Mouse (Mus musculus) lung, embryonic 14.5 days (tissue): ENCODE measurements around the gene Maml3. TPM values are rescaled to one million over a fixed set of nuclear protein-coding genes. Genes with fewer than 3 reads are reported as not detected.

Source experiments
- ATAC-seq: fragments of 200-750 bp; cut with Nextera tagmentation; 2 replicates; pipeline ENCODE4 v1.8.0; 2017; ENCODE audit warnings: mild to moderate bottlenecking, moderate TSS enrichment, moderate library complexity; ENCODE audit not compliant: insufficient read depth
- DNase-seq: peaks from one replicate; pipeline ENCODE4 v3.0.0-alpha.2; 2015
- H3K27ac ChIP-seq: fragments of 300-500 bp; sonication (generic); 2 replicates; pipeline ENCODE4 v1.5.1; 2014; ENCODE audit warnings: low read depth, mild to moderate bottlenecking, moderate library complexity
- H3K27me3 ChIP-seq: fragments of 300-500 bp; sonication (generic); 2 replicates; pipeline ENCODE4 v1.6.1; 2014; ENCODE audit warnings: low read length, control low read depth; ENCODE audit not compliant: insufficient read depth
- H3K36me3 ChIP-seq: fragments of 300-500 bp; sonication (generic); 2 replicates; pipeline ENCODE4 v1.6.1; 2014; ENCODE audit warnings: control low read depth; ENCODE audit not compliant: insufficient read depth
- H3K4me1 ChIP-seq: fragments of 300-500 bp; sonication (generic); 2 replicates; pipeline ENCODE4 v1.6.1; 2014; ENCODE audit warnings: antibody characterized with exemption, control low read depth; ENCODE audit not compliant: insufficient read depth
- H3K4me2 ChIP-seq: fragments of 300-500 bp; sonication (generic); 2 replicates; pipeline ENCODE4 v1.6.1; 2014; ENCODE audit warnings: mild to moderate bottlenecking
- H3K4me3 ChIP-seq: fragments of 300-500 bp; sonication (generic); 2 replicates; pipeline ENCODE4 v1.5.1; 2014; ENCODE audit warnings: low read depth, low read length
- H3K9ac ChIP-seq: fragments of 300-500 bp; sonication (generic); 2 replicates; pipeline ENCODE4 v1.6.1; 2014
- H3K9me3 ChIP-seq: fragments of 300-500 bp; sonication (generic); 2 replicates; pipeline ENCODE4 v1.6.1; 2016; ENCODE audit warnings: low read depth, low read length, control low read depth
- CTCF ChIP-seq: IDR thresholded peaks from 2 replicates; pipeline ENCODE4 v1.5.1; 2016; ENCODE audit warnings: antibody characterized with exemption, low read depth
- WGBS: fragments of 180-500 bp; shearing (Covaris S2); extraction: QIAGEN DNeasy Blood & Tissue Kit; methylation state at CpG from one replicate; pipeline ENCODE4 v1.1.7; 2014; 5-methylcytosine and 5-hydroxymethylcytosine counted together
- polyA plus RNA-seq: library from polyadenylated mRNA; unstranded; fragments of >200 nt; fragmentation: Nextera tagmentation; extraction: Ambion mirVana; gene quantifications from 2 replicates; pipeline ENCODE4 v1.2.1, GENCODE M21; 2014

Maml3 gene
- polyA plus RNA-seq, 1 experiment from 2014 or later, result 9.1 TPM

- Histone ChIP-seq H3K36me3 (no peaks in the 10 kb centered on the region), H3K4me3 (no peak overlapping the region), H3K4me1 (peaks cover 21% of the 10 kb centered on the region), H3K27ac (peak overlapping the region; percentile 44; the same call in 1 of the 2 replicates), H3K27me3 (no peaks in the 10 kb centered on the region), H3K9ac (no peak overlapping the region), H3K9me3 (no peaks in the 10 kb centered on the region), H3K4me2 (no peak overlapping the region)
- whole genome bisulfite sequencing, result 40% methylated on average over 8 of the region's 8 CpGs
- ATAC-seq (no peak), DNase-seq (peak; percentile 36)
- TF ChIP-seq CTCF, result no peak
Observed at GRCm38 (mm10) chr3:52035404-52035803, 69.5 kb downstream of the Maml3 start.

GRCm38 (mm10) chr3:52033857-52034588 is 70.9 kb downstream of the Maml3 start:
- 21% methylated on average over 14 of the region's 14 CpGs for WGBS
- H3K9me3 ChIP-seq, result no peaks in the 10 kb centered on the region
- peak; percentile 10; the same call in 1 of the 2 replicates for TF ChIP-seq CTCF
- H3K4me3 ChIP-seq, result no peak overlapping the region
- DNase-seq, result peak; percentile 57
- no peak for ATAC-seq
- H3K36me3 ChIP-seq, result no peaks in the 10 kb centered on the region
- no peaks in the 10 kb centered on the region for H3K27me3 ChIP-seq
- H3K4me2 ChIP-seq, result no peak overlapping the region
- H3K27ac ChIP-seq, result peak overlapping the region; percentile 9
- peak overlapping the region; percentile 14; the same call in 1 of the 2 replicates for H3K9ac ChIP-seq
- H3K4me1 ChIP-seq, result peaks cover 24% of the 10 kb centered on the region

GRCm38 (mm10) chr3:52031327-52031726 is 73.5 kb downstream of the Maml3 start:
- ATAC-seq, result no peak
- Histone ChIP-seq H3K36me3 (no peaks in the 10 kb centered on the region), H3K9ac (no peak overlapping the region), H3K4me1 (peaks cover 24% of the 10 kb centered on the region), H3K27me3 (no peaks in the 10 kb centered on the region), H3K9me3 (no peaks in the 10 kb centered on the region), H3K4me3 (no peak overlapping the region), H3K27ac (no peak overlapping the region), H3K4me2 (no peak overlapping the region)
- no peak for DNase-seq
- no peak for TF ChIP-seq CTCF

GRCm38 (mm10) chr3:52030114-52030513 is 74.8 kb downstream of the Maml3 start:
- no peaks in the 10 kb centered on the region for H3K27me3 ChIP-seq
- 0 out of 2 replicates have a peak overlapping the region, but pooled peaks have one; percentile 18 for H3K9ac ChIP-seq
- TF ChIP-seq CTCF, result peak; percentile 51
- no peaks in the 10 kb centered on the region for H3K9me3 ChIP-seq
- H3K36me3 ChIP-seq, result no peaks in the 10 kb centered on the region
- peak overlapping the region; percentile 26 for H3K4me3 ChIP-seq
- WGBS, result 12% methylated on average over 10 of the region's 10 CpGs
- DNase-seq (peak; percentile 63), ATAC-seq (peak; percentile 59)
- peaks cover 15% of the 10 kb centered on the region for H3K4me1 ChIP-seq
- H3K27ac ChIP-seq, result peak overlapping the region; percentile 70
- H3K4me2 ChIP-seq, result peak overlapping the region; percentile 60

- H3K9ac ChIP-seq, result peak overlapping the region; percentile 18; the same call in 1 of the 2 replicates
- no peaks in the 10 kb centered on the region for H3K9me3 ChIP-seq
- H3K27ac ChIP-seq, result peak overlapping the region; percentile 70
- DNase-seq, result peak; percentile 88
- peak overlapping the region; percentile 60 for H3K4me2 ChIP-seq
- H3K36me3 ChIP-seq, result no peaks in the 10 kb centered on the region
- H3K27me3 ChIP-seq, result no peaks in the 10 kb centered on the region
- H3K4me3 ChIP-seq, result peak overlapping the region; percentile 26
- TF ChIP-seq CTCF, result no peak
- peaks cover 13% of the 10 kb centered on the region for H3K4me1 ChIP-seq
- peak; percentile 85 for ATAC-seq
- WGBS, result 8% methylated on average over 12 of the region's 12 CpGs
Observed at GRCm38 (mm10) chr3:52029661-52030081, 75.2 kb downstream of the Maml3 start.

GRCm38 (mm10) chr3:52027972-52028371 is 76.9 kb downstream of the Maml3 start:
- H3K27ac ChIP-seq, result peak overlapping the region; percentile 13; the same call in 1 of the 2 replicates
- TF ChIP-seq CTCF, result no peak
- no peaks in the 10 kb centered on the region for H3K27me3 ChIP-seq
- H3K36me3 ChIP-seq, result no peaks in the 10 kb centered on the region
- H3K9ac ChIP-seq, result no peak overlapping the region
- H3K4me1 ChIP-seq, result peaks cover 2% of the 10 kb centered on the region; the same call in 1 of the 2 replicates
- DNase-seq, result peak; percentile 53
- ATAC-seq, result peak; percentile 29; the same call in 1 of the 2 replicates
- no peak overlapping the region for H3K4me3 ChIP-seq
- H3K9me3 ChIP-seq, result no peaks in the 10 kb centered on the region
- H3K4me2 ChIP-seq, result no peak overlapping the region
- WGBS, result 64% methylated on average over 7 of the region's 7 CpGs

- Histone ChIP-seq H3K27me3 (no peaks in the 10 kb centered on the region), H3K27ac (no peak overlapping the region), H3K9ac (no peak overlapping the region), H3K9me3 (no peaks in the 10 kb centered on the region), H3K4me2 (no peak overlapping the region), H3K4me3 (no peak overlapping the region), H3K4me1 (no peaks in the 10 kb centered on the region), H3K36me3 (no peaks in the 10 kb centered on the region)
- ATAC-seq (no peak), DNase-seq (no peak)
- no peak for TF ChIP-seq CTCF
- WGBS, result 54% methylated on average over 7 of the region's 7 CpGs
Observed at GRCm38 (mm10) chr3:52022486-52022885, 82.4 kb downstream of the Maml3 start.
